Mouse (Mus musculus): ENCODE measurements at regions not wholly inside any gene's neighbourhood (a gene's known extent, or its start where the extent isn't known, plus 50 kb on each side); places are given as distances from the start of the nearest gene placed in this dataset.
"Not testable (repeated sequence)": the region's sequence is repeated elsewhere in the genome, so short reads cannot be mapped to it uniquely, and the experiment has no call there.

GRCm38 (mm10) chr19:19347017-19347416, 236.0 kb upstream of the Rorb start:
- Histone ChIP-seq H3K36me3 (ENCODE audit: insufficient read depth, low read length) (no peaks in the 10 kb centered on the region), H3K9me3 (ENCODE audit: low read length) (no peaks in the 10 kb centered on the region), H3K27me3 (ENCODE audit: insufficient read depth, low read length) (no peaks in the 10 kb centered on the region), H3K4me3 (replicated peaks; ENCODE audit: low read length) (no peak overlapping the region), H3K4me1 (replicated peaks; ENCODE audit: low read depth, low read length) (no peaks in the 10 kb centered on the region)
- TF ChIP-seq POU5F1 (IDR thresholded peaks at IDR 0.05; ENCODE audit: borderline replicate concordance, low read length) (no peak), NANOG (IDR thresholded peaks at IDR 0.05; ENCODE audit: borderline replicate concordance, low read length) (no peak), CTCF (conservative IDR thresholded peaks at IDR 0.05; ENCODE audit: low read length) (peak; percentile 40)

- Histone ChIP-seq H3K36me3 (ENCODE audit: insufficient read depth, low read length) (no peaks in the 10 kb centered on the region), H3K4me3 (replicated peaks; ENCODE audit: low read length) (no peak overlapping the region), H3K4me1 (replicated peaks; ENCODE audit: low read depth, low read length) (no peaks in the 10 kb centered on the region), H3K9me3 (ENCODE audit: low read length) (no peaks in the 10 kb centered on the region), H3K27me3 (ENCODE audit: insufficient read depth, low read length) (no peaks in the 10 kb centered on the region)
- no peak for TF ChIP-seq CTCF (conservative IDR thresholded peaks at IDR 0.05; ENCODE audit: low read length)
- TF ChIP-seq POU5F1 (IDR thresholded peaks at IDR 0.05; ENCODE audit: borderline replicate concordance, low read length): no peak
- no peak for TF ChIP-seq NANOG (IDR thresholded peaks at IDR 0.05; ENCODE audit: borderline replicate concordance, low read length)
These were observed 233.4 kb upstream of the Rorb start for GRCm38 (mm10) chr19:19344426-19344811.

GRCm38 (mm10) chr19:19343702-19344425, 232.9 kb upstream of the Rorb start:
- Histone ChIP-seq H3K36me3 (ENCODE audit: insufficient read depth, low read length) (no peaks in the 10 kb centered on the region), H3K27me3 (ENCODE audit: insufficient read depth, low read length) (no peaks in the 10 kb centered on the region), H3K4me3 (replicated peaks; ENCODE audit: low read length) (no peak overlapping the region), H3K9me3 (ENCODE audit: low read length) (no peaks in the 10 kb centered on the region), H3K4me1 (replicated peaks; ENCODE audit: low read depth, low read length) (no peaks in the 10 kb centered on the region)
- TF ChIP-seq POU5F1 (IDR thresholded peaks at IDR 0.05; ENCODE audit: borderline replicate concordance, low read length) (no peak), CTCF (conservative IDR thresholded peaks at IDR 0.05; ENCODE audit: low read length) (no peak), NANOG (IDR thresholded peaks at IDR 0.05; ENCODE audit: borderline replicate concordance, low read length) (no peak)

- H3K9me3 ChIP-seq (ENCODE audit: low read length); H3K4me3 ChIP-seq (replicated peaks; ENCODE audit: low read length); H3K36me3 ChIP-seq (ENCODE audit: insufficient read depth, low read length); H3K27me3 ChIP-seq (ENCODE audit: insufficient read depth, low read length); H3K4me1 ChIP-seq (replicated peaks; ENCODE audit: low read depth, low read length): not testable (repeated sequence)
These were observed 196.1 kb upstream of the Rorb start for GRCm38 (mm10) chr19:19307142-19307541.

GRCm38 (mm10) chr19:19306476-19307131, 195.6 kb upstream of the Rorb start:
- TF ChIP-seq NANOG (IDR thresholded peaks at IDR 0.05; ENCODE audit: borderline replicate concordance, low read length) (no peak), CTCF (conservative IDR thresholded peaks at IDR 0.05; ENCODE audit: low read length) (no peak), POU5F1 (IDR thresholded peaks at IDR 0.05; ENCODE audit: borderline replicate concordance, low read length) (no peak)
- Histone ChIP-seq H3K27me3 (ENCODE audit: insufficient read depth, low read length) (no peaks in the 10 kb centered on the region), H3K4me1 (replicated peaks; ENCODE audit: low read depth, low read length) (no peaks in the 10 kb centered on the region), H3K9me3 (ENCODE audit: low read length) (peaks cover 4% of the 10 kb centered on the region; the same call in 1 of the 2 replicates), H3K36me3 (ENCODE audit: insufficient read depth, low read length) (no peaks in the 10 kb centered on the region), H3K4me3 (replicated peaks; ENCODE audit: low read length) (no peak overlapping the region)

GRCm38 (mm10) chr19:19285864-19286263, 174.9 kb upstream of the Rorb start:
- not testable (repeated sequence) for H3K9me3 ChIP-seq (ENCODE audit: low read length); H3K4me1 ChIP-seq (replicated peaks; ENCODE audit: low read depth, low read length); H3K4me3 ChIP-seq (replicated peaks; ENCODE audit: low read length); H3K27me3 ChIP-seq (ENCODE audit: insufficient read depth, low read length); H3K36me3 ChIP-seq (ENCODE audit: insufficient read depth, low read length)

- Histone ChIP-seq H3K4me1 (replicated peaks; ENCODE audit: low read depth, low read length) (peaks cover 14% of the 10 kb centered on the region), H3K9me3 (ENCODE audit: low read length) (no peaks in the 10 kb centered on the region), H3K27me3 (ENCODE audit: insufficient read depth, low read length) (no peaks in the 10 kb centered on the region), H3K36me3 (ENCODE audit: insufficient read depth, low read length) (no peaks in the 10 kb centered on the region), H3K4me3 (replicated peaks; ENCODE audit: low read length) (no peak overlapping the region)
- TF ChIP-seq POU5F1 (IDR thresholded peaks at IDR 0.05; ENCODE audit: borderline replicate concordance, low read length): no peak
- peak; percentile 71; the same call in 1 of the 2 replicates for TF ChIP-seq NANOG (IDR thresholded peaks at IDR 0.05; ENCODE audit: borderline replicate concordance, low read length)
These were observed 136.0 kb upstream of the Rorb start for GRCm38 (mm10) chr19:19246837-19247560.

- Histone ChIP-seq H3K4me1 (replicated peaks; ENCODE audit: low read depth, low read length) (no peaks in the 10 kb centered on the region), H3K4me3 (replicated peaks; ENCODE audit: low read length) (no peak overlapping the region), H3K9me3 (ENCODE audit: low read length) (no peaks in the 10 kb centered on the region), H3K27me3 (ENCODE audit: insufficient read depth, low read length) (no peaks in the 10 kb centered on the region), H3K36me3 (ENCODE audit: insufficient read depth, low read length) (no peaks in the 10 kb centered on the region)
- TF ChIP-seq NANOG (IDR thresholded peaks at IDR 0.05; ENCODE audit: borderline replicate concordance, low read length): no peak
- TF ChIP-seq POU5F1 (IDR thresholded peaks at IDR 0.05; ENCODE audit: borderline replicate concordance, low read length): no peak
- no peak for TF ChIP-seq CTCF (conservative IDR thresholded peaks at IDR 0.05; ENCODE audit: low read length)
These were observed 118.5 kb upstream of the Rorb start for GRCm38 (mm10) chr19:19229305-19229994.
